Mouse (Mus musculus): ENCODE data around the gene Mospd1.
A peak's percentile ranks its signal among the peaks of the same experiment; 100 is the strongest.

The Mospd1 gene

DNA sequence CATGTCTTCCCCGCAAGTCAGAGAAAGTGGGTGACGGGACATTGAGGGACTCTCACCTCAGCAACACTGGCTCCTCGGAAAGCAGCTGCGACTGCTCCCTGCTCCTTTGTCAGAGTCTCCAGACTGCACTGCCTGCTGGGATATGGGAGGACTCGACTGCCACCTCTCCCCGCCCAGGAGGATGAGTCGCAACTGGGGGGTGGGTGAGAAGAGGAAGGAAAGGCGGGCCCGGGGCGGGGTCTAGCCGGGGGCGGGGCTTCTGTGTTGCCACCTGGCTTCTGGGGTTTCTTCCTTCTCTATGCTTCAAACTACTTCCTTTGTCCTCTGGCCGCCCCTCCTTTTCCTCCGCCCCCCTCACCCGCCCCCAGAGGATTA is at the start of gene Mospd1:
TSS of gene Mospd1 (minus strand) at position 137 of the 375 bp plus-strand sequence.
- peak; percentile 85 to 90 for DNase-seq

DNA sequence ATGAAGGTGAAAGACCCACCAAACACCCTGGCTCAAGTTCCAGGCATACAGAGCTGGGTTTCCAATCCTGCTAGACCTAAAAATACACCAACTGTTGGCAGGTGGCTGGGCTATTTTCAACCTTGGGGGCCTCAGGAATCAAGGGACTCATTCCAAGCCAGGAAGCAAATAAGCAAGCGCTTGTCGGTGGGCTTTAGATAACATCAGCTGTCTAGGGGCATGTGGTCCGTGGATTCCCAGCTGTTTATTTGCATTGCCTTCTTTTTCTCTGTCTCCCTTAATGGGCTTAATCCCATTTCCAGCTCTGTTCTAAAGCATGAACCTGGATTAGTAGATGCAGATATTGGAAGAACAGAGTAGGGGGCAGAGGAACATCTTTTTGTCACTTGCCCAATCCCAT is 16.1 kb upstream of the Mospd1 start:
- DNase-seq, result no peak

DNA sequence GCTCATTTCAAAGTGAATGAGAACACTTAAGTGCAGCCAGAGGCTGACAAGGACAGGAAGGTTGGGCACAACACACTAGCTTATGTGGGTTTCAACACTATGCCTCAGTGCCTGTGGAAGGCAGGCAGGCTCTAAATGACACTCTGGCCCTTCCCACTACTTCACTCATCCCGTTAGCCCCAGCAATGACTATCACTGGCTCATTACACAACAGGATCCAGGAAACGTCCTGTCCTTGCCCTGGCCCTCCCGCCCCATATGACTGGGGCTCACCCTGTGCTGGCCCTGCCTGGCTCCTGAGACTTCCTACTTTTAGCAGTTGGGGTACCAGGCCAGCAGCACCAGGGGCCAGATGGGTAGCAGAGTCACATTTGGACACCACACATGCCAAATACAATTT is 12.8 kb upstream of the Mospd1 start:
- DNase-seq, result no peak

DNA sequence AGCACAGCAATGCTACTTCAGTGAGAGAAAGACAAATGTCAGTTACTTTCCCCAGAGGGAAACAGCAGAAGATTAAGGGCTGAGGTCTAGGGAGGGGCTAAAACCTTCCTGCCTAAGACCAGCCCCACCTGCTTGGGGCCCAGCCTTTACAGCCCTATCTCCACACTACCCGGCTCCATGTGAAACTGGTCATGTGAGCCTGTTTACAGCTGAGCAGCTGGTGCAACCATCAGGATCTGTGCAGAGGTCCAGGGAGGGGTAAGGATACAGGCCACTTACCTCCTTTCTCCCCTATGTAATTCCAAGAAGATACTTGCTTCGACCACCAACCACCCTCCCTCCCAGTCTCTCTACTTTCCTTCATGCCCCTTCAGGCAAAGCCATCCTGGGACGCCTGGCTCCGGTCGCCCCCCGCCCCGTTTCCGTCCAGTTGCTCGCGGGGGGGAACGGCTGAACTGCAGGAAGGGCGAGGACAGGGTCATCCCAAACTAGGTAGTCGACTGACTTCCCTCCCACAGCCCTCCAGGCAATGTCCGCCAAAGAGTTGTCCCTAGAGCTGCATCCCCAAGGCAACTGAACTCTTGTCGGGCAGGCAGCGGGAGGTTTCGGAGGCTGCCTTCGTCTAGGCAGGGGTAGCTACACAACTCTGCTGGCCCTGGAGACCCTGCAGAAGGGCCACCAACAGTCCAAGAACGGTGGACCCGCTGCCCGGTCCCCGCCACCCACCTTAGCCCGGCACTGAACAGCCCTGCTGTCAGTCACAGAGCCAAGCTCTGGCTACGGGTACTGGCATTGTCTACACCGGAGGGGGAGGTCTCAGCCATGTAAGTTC is 552 bp downstream of the Mospd1 start:
- peak in 1 of 2 experiments; percentile 4 for DNase-seq

DNA sequence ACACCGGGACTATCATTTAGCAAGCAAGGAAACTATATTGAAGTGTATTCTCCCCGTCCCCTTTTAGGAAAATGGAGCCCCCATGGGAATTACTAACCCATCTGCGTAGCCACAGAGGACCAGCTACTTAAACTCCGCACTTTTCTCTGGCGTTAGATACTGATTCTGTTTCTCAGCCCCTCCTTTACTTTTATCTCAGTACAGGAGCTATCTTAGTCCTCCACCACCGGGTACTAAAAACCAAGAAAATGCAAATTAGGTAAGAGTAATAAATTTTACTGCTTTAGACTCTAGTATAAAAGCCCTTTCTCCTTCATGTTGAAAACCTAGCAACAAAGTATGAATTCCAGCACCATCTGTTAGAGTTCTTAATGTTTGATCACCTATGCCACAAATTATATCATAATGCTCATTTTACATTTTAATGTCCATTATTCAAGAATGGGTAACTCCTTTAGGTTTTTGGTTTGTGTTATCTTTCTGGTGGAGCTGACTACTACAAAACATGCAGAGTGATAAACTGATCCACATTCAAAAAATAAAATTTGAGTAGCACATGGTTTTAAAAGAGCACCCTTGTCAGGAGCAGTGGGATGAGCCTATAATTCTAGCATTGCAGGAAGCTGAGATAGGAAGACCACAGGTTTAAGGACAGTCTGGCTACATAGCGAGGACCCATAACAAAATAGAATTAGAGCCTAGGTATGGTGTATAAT is 5.5 kb downstream of the Mospd1 start:
- no peak for DNase-seq

DNA sequence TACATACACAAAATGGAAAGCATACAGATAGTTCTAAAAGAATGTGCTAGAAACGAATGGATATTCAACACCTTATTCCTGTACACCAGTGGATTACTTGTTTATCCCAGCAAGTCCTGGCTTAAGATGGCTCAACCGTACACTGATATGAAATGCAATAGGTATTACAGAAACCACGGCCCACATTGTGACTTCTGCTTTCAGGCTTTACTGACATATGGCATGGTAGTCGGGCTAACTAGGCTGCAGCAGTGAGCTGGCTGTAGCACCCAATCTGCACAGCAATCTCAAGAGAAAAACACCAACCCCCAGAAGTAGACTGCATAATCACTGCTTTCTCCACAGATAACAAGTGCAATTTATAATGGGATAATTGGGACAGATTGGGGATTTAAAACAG is 21.9 kb downstream of the Mospd1 start:
- DNase-seq, result no peak

DNA sequence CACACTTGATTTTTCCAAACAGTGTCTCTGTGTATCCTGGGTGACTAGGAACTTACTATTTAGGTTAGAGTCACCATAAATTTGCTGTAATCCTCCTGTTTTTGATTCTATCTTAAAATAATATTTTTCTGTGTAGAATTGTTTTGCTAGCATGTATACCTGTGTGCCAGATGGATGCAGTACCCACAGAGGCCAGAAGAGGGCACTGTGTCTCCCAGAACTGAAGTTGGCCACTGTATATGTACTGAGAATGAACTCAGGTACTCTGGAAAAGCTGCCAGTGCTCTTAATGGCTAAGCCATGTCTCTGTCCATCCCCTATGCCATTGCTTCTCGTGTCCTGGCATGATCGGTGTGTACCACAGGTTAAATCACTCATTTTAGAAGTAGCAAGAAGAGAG is 28.8 kb downstream of the Mospd1 start:
- peak; percentile 21 to 62 for DNase-seq

DNA sequence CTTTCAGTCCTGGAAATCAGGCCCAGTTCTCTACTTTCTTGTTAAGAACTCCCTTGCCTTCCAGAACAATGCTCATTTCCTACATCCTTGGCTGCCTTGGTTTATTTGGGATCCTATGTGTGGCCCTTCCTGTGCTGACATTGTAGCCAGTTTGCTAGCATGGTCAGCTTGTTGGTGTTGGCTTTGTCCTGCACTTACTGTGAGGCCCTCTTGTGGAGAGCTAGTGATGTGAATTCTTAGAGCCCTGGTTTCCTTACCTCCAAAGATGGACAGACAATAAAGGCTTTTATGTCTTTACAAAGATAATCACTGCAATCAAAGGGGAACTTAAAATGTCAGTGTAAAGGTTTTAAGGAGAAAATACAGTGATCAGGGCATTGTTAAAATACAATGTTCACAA is 32.9 kb downstream of the Mospd1 start:
- DNase-seq, result no peak

DNA sequence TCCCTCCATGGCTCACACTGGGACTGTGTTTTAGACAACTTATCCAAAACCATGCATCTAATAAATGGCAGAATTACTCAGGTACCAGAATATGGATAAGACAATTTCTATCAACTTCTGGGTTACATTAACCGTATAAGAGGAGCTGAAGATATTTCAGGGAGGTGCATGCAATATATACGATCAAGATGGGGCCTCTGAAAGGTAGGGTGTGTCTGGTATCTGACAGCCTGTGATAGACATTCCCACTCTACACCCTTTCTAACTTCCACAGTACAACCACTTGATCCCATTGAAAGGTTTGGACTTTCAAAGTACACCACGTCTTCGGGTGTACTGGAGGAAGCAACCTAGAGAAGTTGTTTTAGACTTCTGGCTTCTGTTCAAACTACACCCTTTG is 39.9 kb downstream of the Mospd1 start:
- DNase-seq, result no peak

DNA sequence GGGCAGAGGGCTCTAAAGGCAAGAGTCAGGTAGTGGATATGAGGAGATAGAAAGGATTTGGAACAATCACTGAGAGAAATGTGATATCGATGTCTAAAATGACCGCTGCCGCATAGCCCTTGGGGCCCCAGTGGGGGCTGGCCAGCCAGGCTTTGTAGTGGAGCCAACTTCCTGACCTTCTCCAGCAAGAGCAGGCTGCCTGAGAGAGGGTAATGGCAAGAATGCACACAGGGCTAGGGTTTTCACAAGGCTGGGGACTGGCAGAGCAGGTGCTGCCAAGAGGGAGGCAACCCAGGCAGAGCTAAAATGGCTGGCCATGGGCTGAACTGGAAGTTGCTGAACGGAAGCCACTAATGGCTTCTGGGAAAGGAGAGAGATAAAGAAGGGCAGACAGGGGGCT is 49.2 kb downstream of the Mospd1 start:
- DNase-seq, result no peak

DNA sequence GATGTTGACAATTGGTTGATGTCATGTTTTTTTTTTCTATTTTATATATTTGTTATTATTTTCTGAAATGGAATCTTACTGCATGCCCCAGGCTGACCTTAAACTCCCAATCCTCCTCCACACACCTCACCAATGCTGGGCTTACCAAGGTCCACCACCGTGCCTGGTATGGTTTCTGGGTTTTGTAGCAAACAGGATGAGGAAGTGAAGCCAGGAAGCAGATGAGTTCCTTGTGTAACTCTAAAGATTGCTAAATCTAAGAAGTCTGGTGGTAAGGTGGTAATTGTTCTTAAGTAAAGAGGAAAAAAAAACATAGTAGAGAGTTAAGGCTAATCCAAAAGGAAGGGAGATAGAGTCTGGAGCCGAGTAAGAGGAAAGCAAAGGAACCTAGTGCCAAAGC is 49.7 kb downstream of the Mospd1 start:
- DNase-seq, result no peak
